Mouse (Mus musculus): Measurements from ENCODE around the gene Ficd. TPM values are rescaled to one million over a fixed set of nuclear protein-coding genes. Genes with fewer than 3 reads are reported as not detected.

Gene Ficd
- polyA plus RNA-seq, 1 experiment from 2014 or later: 3.3 TPM

- Histone ChIP-seq H3K27ac (ENCODE audit: low read depth, low read length) (no peak overlapping the region), H3K27me3 (ENCODE audit: control insufficient read depth, insufficient read depth, low read length) (no peaks in the 10 kb centered on the region), H3K4me2 (no peak overlapping the region), H3K9ac (ENCODE audit: low read length) (no peak overlapping the region), H3K9me3 (ENCODE audit: control insufficient read depth, low read length) (no peaks in the 10 kb centered on the region), H3K4me1 (ENCODE audit: control insufficient read depth, insufficient read depth, low read length) (peaks cover 7% of the 10 kb centered on the region), H3K4me3 (ENCODE audit: low read depth, low read length) (no peak overlapping the region), H3K36me3 (ENCODE audit: control insufficient read depth, insufficient read depth, low read length) (no peaks in the 10 kb centered on the region)
- 88% methylated on average over 6 of the region's 6 CpGs for WGBS
- ATAC-seq (ENCODE audit: low FRiP score) (no peak), DNase-seq (ENCODE audit: low spot score, missing footprints) (no peak)
These were observed 9.0 kb upstream of the Ficd start for GRCm38 (mm10) chr5:113726618-113727017.

GRCm38 (mm10) chr5:113727238-113727637 lies 8.4 kb upstream of the Ficd start:
- H3K4me3 ChIP-seq (ENCODE audit: low read depth, low read length): no peak overlapping the region
- H3K27me3 ChIP-seq (ENCODE audit: control insufficient read depth, insufficient read depth, low read length): no peaks in the 10 kb centered on the region
- no peaks in the 10 kb centered on the region for H3K9me3 ChIP-seq (ENCODE audit: control insufficient read depth, low read length)
- H3K4me2 ChIP-seq: no peak overlapping the region
- H3K36me3 ChIP-seq (ENCODE audit: control insufficient read depth, insufficient read depth, low read length): no peaks in the 10 kb centered on the region
- H3K4me1 ChIP-seq (ENCODE audit: control insufficient read depth, insufficient read depth, low read length): peaks cover 7% of the 10 kb centered on the region
- no peak overlapping the region for H3K9ac ChIP-seq (ENCODE audit: low read length)
- DNase-seq (ENCODE audit: low spot score, missing footprints) (no peak), ATAC-seq (ENCODE audit: low FRiP score) (no peak)
- WGBS: 67% methylated on average over 12 of the region's 12 CpGs
- no peak overlapping the region for H3K27ac ChIP-seq (ENCODE audit: low read depth, low read length)

- Histone ChIP-seq H3K4me1 (ENCODE audit: control insufficient read depth, insufficient read depth, low read length) (peaks cover 7% of the 10 kb centered on the region), H3K27ac (ENCODE audit: low read depth, low read length) (no peak overlapping the region), H3K27me3 (ENCODE audit: control insufficient read depth, insufficient read depth, low read length) (no peaks in the 10 kb centered on the region), H3K9ac (ENCODE audit: low read length) (no peak overlapping the region), H3K36me3 (ENCODE audit: control insufficient read depth, insufficient read depth, low read length) (no peaks in the 10 kb centered on the region), H3K4me3 (ENCODE audit: low read depth, low read length) (no peak overlapping the region), H3K9me3 (ENCODE audit: control insufficient read depth, low read length) (no peaks in the 10 kb centered on the region), H3K4me2 (no peak overlapping the region)
- DNase-seq (ENCODE audit: low spot score, missing footprints) (no peak), ATAC-seq (ENCODE audit: low FRiP score) (no peak)
- WGBS: 77% methylated on average over 7 of the region's 7 CpGs
These were observed 7.6 kb upstream of the Ficd start for GRCm38 (mm10) chr5:113728011-113728410.

GRCm38 (mm10) chr5:113728691-113729090 lies 6.9 kb upstream of the Ficd start:
- no peaks in the 10 kb centered on the region for H3K27me3 ChIP-seq (ENCODE audit: control insufficient read depth, insufficient read depth, low read length)
- no peak overlapping the region for H3K4me2 ChIP-seq
- WGBS: 91% methylated on average over 7 of the region's 7 CpGs
- no peak overlapping the region for H3K27ac ChIP-seq (ENCODE audit: low read depth, low read length)
- no peak overlapping the region for H3K4me3 ChIP-seq (ENCODE audit: low read depth, low read length)
- ATAC-seq (ENCODE audit: low FRiP score) (no peak), DNase-seq (ENCODE audit: low spot score, missing footprints) (no peak)
- H3K4me1 ChIP-seq (ENCODE audit: control insufficient read depth, insufficient read depth, low read length): peaks cover 7% of the 10 kb centered on the region
- no peaks in the 10 kb centered on the region for H3K9me3 ChIP-seq (ENCODE audit: control insufficient read depth, low read length)
- no peaks in the 10 kb centered on the region for H3K36me3 ChIP-seq (ENCODE audit: control insufficient read depth, insufficient read depth, low read length)
- H3K9ac ChIP-seq (ENCODE audit: low read length): no peak overlapping the region

GRCm38 (mm10) chr5:113730641-113731121 lies 4.9 kb upstream of the Ficd start:
- no peaks in the 10 kb centered on the region for H3K9me3 ChIP-seq (ENCODE audit: control insufficient read depth, low read length)
- WGBS: 60% methylated on average over 7 of the region's 7 CpGs
- ATAC-seq (ENCODE audit: low FRiP score) (no peak), DNase-seq (ENCODE audit: low spot score, missing footprints) (no peak)
- no peaks in the 10 kb centered on the region for H3K27me3 ChIP-seq (ENCODE audit: control insufficient read depth, insufficient read depth, low read length)
- no peak overlapping the region for H3K9ac ChIP-seq (ENCODE audit: low read length)
- no peak overlapping the region; the same call in 1 of the 2 replicates for H3K27ac ChIP-seq (ENCODE audit: low read depth, low read length)
- no peak overlapping the region for H3K4me2 ChIP-seq
- no peak overlapping the region for H3K4me3 ChIP-seq (ENCODE audit: low read depth, low read length)
- peaks cover 12% of the 10 kb centered on the region for H3K4me1 ChIP-seq (ENCODE audit: control insufficient read depth, insufficient read depth, low read length)
- H3K36me3 ChIP-seq (ENCODE audit: control insufficient read depth, insufficient read depth, low read length): no peaks in the 10 kb centered on the region

GRCm38 (mm10) chr5:113731174-113731573 lies 4.4 kb upstream of the Ficd start:
- DNase-seq (ENCODE audit: low spot score, missing footprints) (no peak), ATAC-seq (ENCODE audit: low FRiP score) (no peak)
- Histone ChIP-seq H3K4me2 (no peak overlapping the region), H3K9ac (ENCODE audit: low read length) (no peak overlapping the region), H3K27ac (ENCODE audit: low read depth, low read length) (no peak overlapping the region), H3K4me3 (ENCODE audit: low read depth, low read length) (no peak overlapping the region), H3K36me3 (ENCODE audit: control insufficient read depth, insufficient read depth, low read length) (no peaks in the 10 kb centered on the region), H3K4me1 (ENCODE audit: control insufficient read depth, insufficient read depth, low read length) (peaks cover 12% of the 10 kb centered on the region), H3K27me3 (ENCODE audit: control insufficient read depth, insufficient read depth, low read length) (no peaks in the 10 kb centered on the region), H3K9me3 (ENCODE audit: control insufficient read depth, low read length) (no peaks in the 10 kb centered on the region)
- WGBS: 83% methylated on average over 7 of the region's 7 CpGs

GRCm38 (mm10) chr5:113732182-113732581 lies 3.4 kb upstream of the Ficd start:
- Histone ChIP-seq H3K27me3 (ENCODE audit: control insufficient read depth, insufficient read depth, low read length) (no peaks in the 10 kb centered on the region), H3K27ac (ENCODE audit: low read depth, low read length) (no peak overlapping the region), H3K4me2 (no peak overlapping the region), H3K9me3 (ENCODE audit: control insufficient read depth, low read length) (no peaks in the 10 kb centered on the region), H3K36me3 (ENCODE audit: control insufficient read depth, insufficient read depth, low read length) (no peaks in the 10 kb centered on the region), H3K4me1 (ENCODE audit: control insufficient read depth, insufficient read depth, low read length) (peaks cover 21% of the 10 kb centered on the region), H3K4me3 (ENCODE audit: low read depth, low read length) (no peak overlapping the region), H3K9ac (ENCODE audit: low read length) (no peak overlapping the region)
- no peak for ATAC-seq (ENCODE audit: low FRiP score)
- WGBS: 31% methylated on average over 6 of the region's 6 CpGs
- peak; percentile 89 for DNase-seq (ENCODE audit: low spot score, missing footprints)

- H3K27me3 ChIP-seq (ENCODE audit: control insufficient read depth, insufficient read depth, low read length): no peaks in the 10 kb centered on the region
- H3K9me3 ChIP-seq (ENCODE audit: control insufficient read depth, low read length): no peaks in the 10 kb centered on the region
- H3K27ac ChIP-seq (ENCODE audit: low read depth, low read length): no peak overlapping the region
- H3K36me3 ChIP-seq (ENCODE audit: control insufficient read depth, insufficient read depth, low read length): no peaks in the 10 kb centered on the region
- H3K4me2 ChIP-seq: no peak overlapping the region
- no peak for ATAC-seq (ENCODE audit: low FRiP score)
- peaks cover 21% of the 10 kb centered on the region for H3K4me1 ChIP-seq (ENCODE audit: control insufficient read depth, insufficient read depth, low read length)
- DNase-seq (ENCODE audit: low spot score, missing footprints): no peak
- no peak overlapping the region for H3K4me3 ChIP-seq (ENCODE audit: low read depth, low read length)
- no peak overlapping the region for H3K9ac ChIP-seq (ENCODE audit: low read length)
- WGBS: 67% methylated on average over 5 of the region's 5 CpGs
These were observed 1.2 kb upstream of the Ficd start for GRCm38 (mm10) chr5:113734376-113734775.

- DNase-seq (ENCODE audit: low spot score, missing footprints) (peak; percentile 85), ATAC-seq (ENCODE audit: low FRiP score) (peak; percentile 52)
- Histone ChIP-seq H3K4me3 (ENCODE audit: low read depth, low read length) (peak overlapping the region; percentile 64), H3K36me3 (ENCODE audit: control insufficient read depth, insufficient read depth, low read length) (no peaks in the 10 kb centered on the region), H3K4me2 (peak overlapping the region; percentile 57), H3K4me1 (ENCODE audit: control insufficient read depth, insufficient read depth, low read length) (peaks cover 21% of the 10 kb centered on the region), H3K27me3 (ENCODE audit: control insufficient read depth, insufficient read depth, low read length) (no peaks in the 10 kb centered on the region), H3K9me3 (ENCODE audit: control insufficient read depth, low read length) (no peaks in the 10 kb centered on the region), H3K27ac (ENCODE audit: low read depth, low read length) (peak overlapping the region; percentile 93), H3K9ac (ENCODE audit: low read length) (peak overlapping the region; percentile 69)
- 23% methylated on average over 7 of the region's 7 CpGs for WGBS
These were observed 619 bp upstream of the Ficd start for GRCm38 (mm10) chr5:113735023-113735344.

- Histone ChIP-seq H3K36me3 (ENCODE audit: control insufficient read depth, insufficient read depth, low read length) (peaks cover 2% of the 10 kb centered on the region; the same call in 1 of the 2 replicates), H3K9me3 (ENCODE audit: control insufficient read depth, low read length) (no peaks in the 10 kb centered on the region), H3K27me3 (ENCODE audit: control insufficient read depth, insufficient read depth, low read length) (no peaks in the 10 kb centered on the region), H3K4me1 (ENCODE audit: control insufficient read depth, insufficient read depth, low read length) (peaks cover 14% of the 10 kb centered on the region), H3K27ac (ENCODE audit: low read depth, low read length) (peak overlapping the region; percentile 93), H3K4me3 (ENCODE audit: low read depth, low read length) (peak overlapping the region; percentile 64), H3K9ac (ENCODE audit: low read length) (peak overlapping the region; percentile 78), H3K4me2 (peak overlapping the region; percentile 57)
- peak; percentile 33; the same call in 1 of the 2 replicates for ATAC-seq (ENCODE audit: low FRiP score)
- no peak for DNase-seq (ENCODE audit: low spot score, missing footprints)
- 6% methylated on average over 10 of the region's 10 CpGs for WGBS
These were observed 505 bp downstream of the Ficd start for GRCm38 (mm10) chr5:113736113-113736502.

Data from midbrain, embryonic 11.5 days (tissue).